19 mouse cellular contexts compared by ENCODE assay signal in the genomic region with DNA sequence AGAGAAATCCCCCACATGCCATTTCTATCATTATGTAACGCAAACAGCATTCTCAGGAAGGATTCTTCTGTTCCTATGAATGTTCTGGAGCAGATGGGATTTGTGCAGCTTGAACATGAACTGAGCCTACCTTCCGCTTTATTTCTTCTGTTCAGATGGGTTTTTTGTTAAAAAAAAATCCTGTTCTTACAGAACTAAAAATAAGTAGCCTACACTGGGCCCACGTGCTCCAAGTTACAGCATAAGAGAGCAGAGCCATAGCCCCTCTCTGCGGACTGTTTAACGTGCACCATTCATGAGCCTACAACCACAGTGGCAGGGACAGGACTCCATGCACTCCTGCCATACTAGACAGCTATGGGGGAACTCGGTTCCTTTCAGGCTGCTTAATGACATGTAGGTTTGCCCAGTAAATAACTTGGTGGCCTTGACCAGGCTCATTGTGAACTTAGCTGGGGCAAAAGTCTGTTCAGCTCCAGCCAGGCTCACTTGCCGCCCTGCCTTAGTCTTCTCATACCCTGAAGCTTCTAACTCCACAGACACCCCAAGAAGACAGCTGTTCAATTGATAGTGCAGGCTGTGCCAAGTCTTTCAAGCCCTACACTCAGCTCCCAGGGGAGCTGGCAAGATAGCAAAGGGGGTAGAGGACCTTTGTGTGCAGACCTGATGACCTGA.
DNase-seq lines count a peak whose midpoint lies in the region; TF ChIP-seq lines count a peak whose summit lies in the region.
"Had no signal": no experiment of that assay in that cellular context is flagged by ENCODE, and none has a peak within 500 bp of the region (broad histone marks: within the 10 kb centered on the region; RNA-seq: fewer than 3 reads in every experiment).

No protein-coding gene starts in this region.

- whole genome bisulfite sequencing in lung, adult 2 months = 90% methylated on average over 7 of the region's 7 CpGs

- intact Hi-C loops in left cerebral cortex, postnatal 36 days (cut with DNase I) = loop anchor here (5.0 kb wide), 1 partner anchor 64 kb away; a partner anchor contains a TSS

- TF ChIP-seq CTCF in cortical plate, adult 2 months (IDR thresholded peaks at IDR 0.05; ENCODE audit: extremely low read depth, insufficient read depth, low read length) = no peak
- no peak for TF ChIP-seq CTCF in lung, adult 2 months (IDR thresholded peaks at IDR 0.05; ENCODE audit: insufficient read depth, low read length)

- TF ChIP-seq POLR2A in cortical plate, adult 2 months (IDR thresholded peaks at IDR 0.05; ENCODE audit: extremely low read depth, insufficient read depth, low read length) = no peak
- no peak for TF ChIP-seq POLR2A in lung, adult 2 months (IDR thresholded peaks at IDR 0.05; ENCODE audit: borderline replicate concordance, extremely low read depth, low read depth, low read length)

- no peak overlapping the region for H3K4me3 ChIP-seq in cortical plate, adult 2 months (ENCODE audit: insufficient read depth, low read length)
- H3K4me3 ChIP-seq in lung, adult 2 months (replicated peaks; ENCODE audit: extremely low read depth, low read depth, low read length) = no peak overlapping the region
- H3K4me3 ChIP-seq: heart, embryonic 12.5 days; midbrain, embryonic 12.5 days had no signal

- H3K27ac ChIP-seq in cortical plate, adult 2 months (ENCODE audit: insufficient read depth, low read length) = peak overlapping the region; percentile 62
- H3K27ac ChIP-seq: macrophage; midbrain, embryonic 12.5 days; stomach, postnatal 0 days had no signal

- DNase-seq in adrenal gland, postnatal 14 days = peak; percentile 8
- no peak for DNase-seq in adrenal gland, postnatal 25 days
- DNase-seq in layer of hippocampus, adult 9-11 months = peak; percentile 81
- DNase-seq in left cerebral cortex, postnatal 36 days (ENCODE audit: low spot score in 2 of 2) = peak; percentile 59 to 64
- DNase-seq in lung, adult 2 months = no peak
- DNase-seq in kidney, postnatal 14 days = no peak
- no peak for DNase-seq in urinary bladder, adult 2 months (ENCODE audit: low spot score)
- DNase-seq: cerebellum, postnatal 10 days; gastrocnemius, postnatal 36 days; heart, postnatal 4 days; kidney, adult 8-10 months; kidney, postnatal 4 days; liver; lung, adult 18-20 months had no signal

- H3K4me1 ChIP-seq in cortical plate, adult 2 months (ENCODE audit: control insufficient read depth, insufficient read depth, low read length) = peaks cover 7% of the 10 kb centered on the region
- no peaks in the 10 kb centered on the region for H3K4me1 ChIP-seq in lung, adult 2 months (ENCODE audit: control insufficient read depth, insufficient read depth, low read length)
- H3K4me1 ChIP-seq: midbrain, embryonic 12.5 days had no signal

Comparison
In these comparisons a context has a peak if more than half of its experiments do, and no peak if none do; other contexts are left out.
1. DNase-seq: peak in adrenal gland, postnatal 14 days (single experiment), layer of hippocampus, adult 9-11 months (single experiment) and left cerebral cortex, postnatal 36 days (2 of 2); none in adrenal gland, postnatal 25 days (single experiment), lung, adult 2 months (single experiment), kidney, postnatal 14 days (single experiment) and urinary bladder, adult 2 months (single experiment).